Mouse (Mus musculus) forebrain, embryonic 13.5 days (tissue): ENCODE data around the gene Spns2. TPM values are rescaled to one million over a fixed set of nuclear protein-coding genes. Genes with fewer than 3 reads are reported as not detected.

Source experiments
- ATAC-seq: fragments of 200-750 bp; cut with Nextera tagmentation; 2 replicates; pipeline ENCODE4 v1.8.0; 2017
- H3K27ac ChIP-seq: fragments of 300-500 bp; sonication (generic); 2 replicates; pipeline ENCODE4 v1.5.1; 2015; ENCODE audit warnings: inconsistent platforms, mild to moderate bottlenecking, moderate library complexity
- H3K27me3 ChIP-seq: fragments of 300-500 bp; sonication (generic); 2 replicates; pipeline ENCODE4 v1.6.1; 2015; ENCODE audit warnings: mild to moderate bottlenecking, inconsistent platforms
- H3K36me3 ChIP-seq: fragments of 300-500 bp; sonication (generic); 2 replicates; pipeline ENCODE4 v1.6.1; 2015; ENCODE audit warnings: mild to moderate bottlenecking, inconsistent platforms; ENCODE audit not compliant: poor library complexity, severe bottlenecking
- H3K4me1 ChIP-seq: fragments of 300-500 bp; sonication (generic); 2 replicates; pipeline ENCODE4 v1.6.1; 2015; ENCODE audit warnings: inconsistent platforms
- H3K4me2 ChIP-seq: fragments of 300-500 bp; sonication (generic); 2 replicates; pipeline ENCODE4 v1.6.1; 2015; ENCODE audit warnings: inconsistent platforms, mild to moderate bottlenecking, moderate library complexity
- H3K4me3 ChIP-seq: fragments of 300-500 bp; sonication (generic); 2 replicates; pipeline ENCODE4 v1.5.1; 2015; ENCODE audit warnings: mild to moderate bottlenecking, inconsistent platforms
- H3K9ac ChIP-seq: fragments of 300-500 bp; sonication (generic); 2 replicates; pipeline ENCODE4 v1.6.1; 2015; ENCODE audit warnings: mild to moderate bottlenecking, inconsistent platforms
- H3K9me3 ChIP-seq: fragments of 300-500 bp; sonication (generic); replicated peaks from 2 replicates; pipeline ENCODE4 v1.6.1; 2016; ENCODE audit warnings: inconsistent platforms
- WGBS: fragments of 180-500 bp; shearing (Covaris S2); methylation state at CpG from one replicate; pipeline ENCODE4 v1.1.7; 2015; 5-methylcytosine and 5-hydroxymethylcytosine counted together
- polyA plus RNA-seq: library from polyadenylated mRNA; unstranded; fragments of >200 nt; fragmentation: Nextera tagmentation; extraction: Ambion mirVana; gene quantifications from 2 replicates; pipeline ENCODE4 v1.2.1, GENCODE M21; 2015

The Spns2 gene
- polyA plus RNA-seq, 1 experiment from 2014 or later, result 3.6 TPM

DNA sequence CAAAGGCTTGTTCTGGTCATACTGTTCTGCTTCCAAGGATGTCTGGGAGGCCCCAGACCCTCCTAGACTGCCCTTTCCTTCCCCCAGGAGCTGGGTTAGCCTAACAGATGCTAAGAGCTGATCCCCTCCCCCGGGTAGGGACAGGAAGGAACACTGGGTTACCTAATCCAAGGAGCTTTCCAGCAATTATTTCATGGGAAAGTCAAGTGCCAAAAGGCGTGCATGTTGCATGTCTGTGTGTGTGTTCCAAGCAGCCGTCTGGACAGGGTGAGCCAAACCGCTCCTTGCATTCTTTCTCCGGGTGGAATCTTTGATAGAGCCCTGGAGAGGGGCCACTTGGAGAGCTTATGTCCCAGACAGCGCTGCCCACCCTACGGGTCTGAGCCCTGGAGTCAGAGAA lies 76.7 kb downstream of the Spns2 start:
- H3K4me2 ChIP-seq, result no peak overlapping the region
- ATAC-seq, result no peak
- H3K4me3 ChIP-seq, result no peak overlapping the region
- H3K27me3 ChIP-seq, result peaks cover 35% of the 10 kb centered on the region
- H3K36me3 ChIP-seq, result no peaks in the 10 kb centered on the region
- H3K4me1 ChIP-seq, result peaks cover 20% of the 10 kb centered on the region
- no peak overlapping the region for H3K27ac ChIP-seq
- H3K9me3 ChIP-seq, result no peaks in the 10 kb centered on the region
- WGBS, result 83% methylated on average over 7 of the region's 7 CpGs
- no peak overlapping the region for H3K9ac ChIP-seq

DNA sequence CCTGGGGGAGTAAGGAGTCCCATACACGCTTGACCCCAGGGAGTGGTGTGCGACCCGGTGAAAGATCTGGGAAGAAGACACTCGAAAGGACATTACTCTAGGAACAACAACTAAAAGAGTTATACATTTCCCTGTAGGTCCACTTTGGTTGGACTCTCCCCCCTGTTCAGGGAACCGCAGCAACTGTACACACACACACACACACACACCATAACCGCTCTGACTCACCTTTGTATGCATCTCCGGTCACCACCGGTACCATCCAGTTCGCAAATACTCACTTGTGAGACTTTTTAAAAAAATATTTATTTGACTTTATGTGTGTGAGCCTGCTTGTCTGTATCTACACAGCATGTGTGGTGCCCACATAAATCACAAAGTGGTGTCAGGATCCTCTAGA lies 77.8 kb downstream of the Spns2 start:
- no peak overlapping the region for H3K27ac ChIP-seq
- peak overlapping the region; percentile 58 for H3K4me3 ChIP-seq
- H3K4me1 ChIP-seq, result peaks cover 15% of the 10 kb centered on the region
- peak overlapping the region; percentile 68 for H3K9ac ChIP-seq
- no peak for ATAC-seq
- no peaks in the 10 kb centered on the region for H3K9me3 ChIP-seq
- H3K4me2 ChIP-seq, result peak overlapping the region; percentile 99
- no peaks in the 10 kb centered on the region for H3K36me3 ChIP-seq
- 31% methylated on average over 9 of the region's 9 CpGs for WGBS
- peaks cover 35% of the 10 kb centered on the region for H3K27me3 ChIP-seq

DNA sequence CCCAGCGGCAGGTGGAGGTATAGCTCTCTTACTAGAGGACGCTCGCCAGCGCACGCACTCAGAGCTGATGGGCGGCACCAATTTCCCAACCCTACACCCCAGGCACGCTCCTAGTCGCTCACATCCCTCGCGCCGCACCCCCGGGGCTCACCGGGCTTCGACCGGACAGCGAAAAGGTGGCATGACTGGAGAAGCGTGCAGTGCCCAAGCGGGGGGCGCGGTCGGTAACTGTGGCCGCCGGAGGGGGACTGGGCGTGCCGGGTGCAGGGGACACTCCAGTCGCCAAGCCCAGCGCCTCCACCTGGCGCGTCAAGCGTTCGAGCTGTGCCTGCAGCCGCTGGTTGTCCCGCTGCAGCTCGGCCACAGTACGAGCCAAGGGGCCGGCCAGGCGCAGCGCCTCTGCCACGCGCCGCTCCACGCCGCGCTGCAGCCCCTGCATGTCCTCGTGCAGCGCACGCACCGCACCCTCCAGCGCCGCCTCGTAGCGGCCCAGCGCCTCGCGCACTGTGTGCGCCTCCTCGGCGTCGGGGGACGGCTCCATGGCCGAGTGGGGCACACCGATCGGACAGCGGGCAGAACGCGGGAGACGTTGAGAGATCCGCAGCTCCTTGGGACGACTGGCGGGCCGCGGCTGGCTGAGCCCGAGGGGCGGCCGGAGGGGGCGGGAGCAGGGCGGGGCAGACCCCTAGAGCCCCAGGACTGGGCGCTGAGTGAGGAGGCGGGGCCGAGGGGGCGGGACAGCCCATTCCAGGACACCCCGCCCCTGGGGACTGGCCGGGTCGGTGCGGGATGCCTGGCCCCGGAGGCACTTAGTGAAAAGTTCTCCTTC lies 78.4 kb downstream of the Spns2 start, which contains the start of gene Smtnl2:
TSS of gene Smtnl2 (minus strand) at position 621 of the 829 bp plus-strand sequence.
- under 1% methylated on average over 83 of the region's 86 CpGs for WGBS
- Histone ChIP-seq H3K9ac (peak within 1 kb of the TSS; percentile 68), H3K27me3 (peaks cover 35% of the 10 kb centered on the region), H3K4me3 (peak within 1 kb of the TSS; percentile 58), H3K27ac (no peak within 1 kb of the TSS), H3K36me3 (no peaks in the 10 kb centered on the region), H3K4me1 (peaks cover 15% of the 10 kb centered on the region), H3K9me3 (no peaks in the 10 kb centered on the region), H3K4me2 (peak within 1 kb of the TSS; percentile 99)
- peak; percentile 91 for ATAC-seq

DNA sequence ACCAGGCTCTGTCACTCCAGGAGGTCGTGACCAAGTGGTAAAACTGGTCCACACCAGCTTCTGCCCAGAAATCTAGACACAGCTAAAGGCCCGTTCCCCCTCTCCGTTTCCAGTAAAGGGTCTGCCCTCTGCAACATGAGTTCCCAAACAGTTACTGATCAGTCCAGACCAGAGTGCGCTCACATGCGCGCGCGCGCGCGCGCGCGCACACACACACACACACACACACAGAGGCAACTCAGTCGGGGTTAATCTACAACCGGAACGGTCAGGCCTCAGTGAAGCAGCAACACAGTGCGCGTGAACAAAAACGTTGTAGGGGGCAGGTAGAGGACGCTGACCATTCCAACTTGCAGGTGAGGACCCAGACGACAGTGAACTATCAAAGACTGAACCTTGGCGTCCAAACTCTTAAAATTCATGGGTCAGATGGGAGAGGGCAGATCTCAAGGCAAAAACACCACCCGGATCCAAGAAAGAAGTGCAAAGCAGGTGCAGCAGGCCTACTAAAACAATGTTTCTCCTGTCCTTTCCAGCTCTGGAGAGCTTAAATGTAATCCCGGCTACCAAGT lies 79.1 kb downstream of the Spns2 start:
- WGBS, result 0% methylated on average over 25 of the region's 25 CpGs
- no peak for ATAC-seq
- peaks cover 35% of the 10 kb centered on the region for H3K27me3 ChIP-seq

DNA sequence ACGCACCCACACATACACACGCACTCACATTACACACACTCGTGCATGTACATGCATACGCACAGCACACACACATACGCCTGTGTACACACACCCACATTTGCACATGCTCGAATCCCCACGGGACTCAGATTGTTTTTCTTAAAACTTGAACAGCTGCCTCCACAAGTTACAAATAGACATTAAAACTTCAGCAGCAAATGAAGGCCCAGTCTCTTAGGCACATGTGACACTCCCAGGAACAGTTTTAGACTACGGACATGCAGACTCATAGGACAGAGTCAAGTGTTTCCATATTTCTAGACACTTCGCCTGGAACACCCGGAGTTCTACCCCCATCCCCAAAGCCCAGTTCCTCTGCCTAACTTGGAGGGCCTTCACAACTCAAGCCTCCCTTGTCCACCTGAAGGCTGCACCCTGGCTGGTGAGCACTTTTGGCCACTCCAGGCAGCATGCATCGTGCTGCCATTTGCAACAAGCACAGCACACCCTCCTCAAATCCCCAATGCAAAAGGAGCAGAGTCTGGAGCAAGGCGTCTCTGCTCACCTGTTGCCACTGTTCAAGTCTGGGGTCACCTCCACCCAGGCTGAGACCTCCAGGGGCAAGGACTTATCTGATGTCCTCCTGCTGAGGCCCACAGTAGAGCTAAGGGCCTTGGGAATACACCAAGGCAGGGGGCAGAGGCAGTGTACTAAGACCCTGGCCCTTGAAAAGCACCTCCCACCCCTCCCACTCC lies 79.9 kb downstream of the Spns2 start:
- WGBS, result 80% methylated on average over 12 of the region's 12 CpGs
- Histone ChIP-seq H3K4me3 (no peak overlapping the region), H3K27ac (no peak overlapping the region), H3K4me2 (no peak overlapping the region), H3K27me3 (peaks cover 38% of the 10 kb centered on the region), H3K36me3 (no peaks in the 10 kb centered on the region), H3K9ac (no peak overlapping the region), H3K9me3 (no peaks in the 10 kb centered on the region), H3K4me1 (peaks cover 15% of the 10 kb centered on the region)
- ATAC-seq, result no peak

More for the DNA sequence above, 79.1 kb downstream of the Spns2 start:
- peak overlapping the region; percentile 58 for H3K4me3 ChIP-seq
- H3K4me2 ChIP-seq, result peak overlapping the region; percentile 99
- peak overlapping the region; percentile 68; the same call in 1 of the 2 replicates for H3K9ac ChIP-seq
- H3K27ac ChIP-seq, result no peak overlapping the region
- H3K36me3 ChIP-seq, result no peaks in the 10 kb centered on the region
- H3K4me1 ChIP-seq, result peaks cover 15% of the 10 kb centered on the region
- H3K9me3 ChIP-seq, result no peaks in the 10 kb centered on the region

DNA sequence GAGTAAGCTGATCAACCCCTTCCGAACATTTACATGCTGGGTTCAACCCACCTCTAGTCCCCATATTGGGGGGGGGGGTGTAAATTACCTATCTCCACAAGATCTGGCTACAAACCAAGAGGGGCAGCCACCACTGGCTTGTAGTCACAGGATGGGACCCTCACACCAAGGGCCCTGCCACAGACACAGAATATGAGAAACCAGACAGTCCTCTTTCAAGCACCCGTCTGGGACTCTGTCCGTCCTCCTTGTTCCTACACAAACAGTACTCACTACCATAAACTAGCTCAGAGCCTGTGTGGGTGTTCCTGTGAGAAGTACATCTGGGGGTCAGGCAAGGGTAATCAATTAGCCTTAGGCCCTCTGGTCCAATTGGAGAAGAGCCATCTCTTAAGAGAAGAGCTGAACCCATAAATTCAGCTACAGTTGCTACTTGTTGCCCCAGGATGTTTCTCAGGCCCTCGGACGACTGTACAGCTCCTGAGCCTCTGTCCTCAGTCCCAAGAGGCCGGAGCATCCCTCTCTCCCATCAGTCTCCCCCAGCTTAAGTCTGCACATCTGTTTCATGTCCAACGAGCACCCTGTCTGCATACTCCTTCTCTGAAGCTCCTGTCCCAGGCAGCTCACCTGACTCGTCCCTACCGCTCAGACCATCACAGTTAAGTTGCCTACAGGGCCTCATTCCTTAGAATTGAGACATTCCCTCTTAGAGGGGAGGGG lies 81.1 kb downstream of the Spns2 start:
- Histone ChIP-seq H3K27me3 (peaks cover 39% of the 10 kb centered on the region), H3K36me3 (no peaks in the 10 kb centered on the region), H3K9ac (no peak overlapping the region), H3K4me1 (peaks cover 15% of the 10 kb centered on the region), H3K4me3 (no peak overlapping the region), H3K4me2 (no peak overlapping the region), H3K9me3 (no peaks in the 10 kb centered on the region), H3K27ac (no peak overlapping the region)
- ATAC-seq, result no peak
- WGBS, result 68% methylated on average over 9 of the region's 9 CpGs

DNA sequence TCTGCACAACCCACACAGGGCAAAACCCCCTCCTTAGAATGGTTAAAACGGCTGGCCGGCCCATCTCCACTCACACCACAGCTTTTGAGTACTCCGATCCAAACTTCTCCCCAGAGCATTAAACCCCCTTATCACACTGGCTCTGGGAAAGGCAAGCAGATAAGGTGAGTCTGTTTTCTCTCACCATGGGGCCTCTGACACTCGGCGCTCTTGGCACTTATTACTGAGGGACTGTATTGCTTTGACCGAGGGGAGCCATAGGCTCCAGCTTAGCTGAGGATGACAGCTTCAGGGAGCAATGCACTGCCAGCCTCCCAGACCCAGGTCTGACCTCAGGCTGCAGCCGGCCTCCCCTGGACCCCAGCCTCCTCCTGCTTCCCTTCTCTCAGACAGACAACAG lies 82.1 kb downstream of the Spns2 start:
- Histone ChIP-seq H3K36me3 (no peaks in the 10 kb centered on the region), H3K27me3 (peaks cover 36% of the 10 kb centered on the region), H3K27ac (no peak overlapping the region), H3K4me2 (no peak overlapping the region), H3K9ac (no peak overlapping the region), H3K4me3 (no peak overlapping the region), H3K9me3 (no peaks in the 10 kb centered on the region), H3K4me1 (peaks cover 15% of the 10 kb centered on the region)
- 23% methylated on average over 7 of the region's 7 CpGs for WGBS
- ATAC-seq, result no peak

DNA sequence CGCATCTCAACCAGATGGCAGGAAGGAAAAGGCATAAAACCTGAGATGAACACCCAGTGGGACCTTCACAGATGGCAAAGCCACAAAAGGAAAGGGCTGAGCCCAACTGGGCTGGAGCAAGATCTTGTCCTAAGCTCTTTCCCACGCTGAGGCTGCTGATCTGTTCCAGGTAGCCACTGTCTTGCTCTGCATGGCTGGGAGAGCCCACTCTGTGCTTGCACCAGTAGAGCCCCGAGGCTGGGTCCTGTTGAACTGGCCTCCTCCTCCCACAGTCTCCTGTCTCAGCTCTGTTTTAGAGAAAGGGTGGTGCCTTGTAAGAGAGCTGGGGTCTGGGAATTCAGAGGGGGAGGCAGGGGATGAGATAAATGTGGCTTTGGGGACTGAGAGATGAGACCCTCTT lies 82.6 kb downstream of the Spns2 start:
- Histone ChIP-seq H3K4me3 (no peak overlapping the region), H3K27me3 (peaks cover 36% of the 10 kb centered on the region), H3K4me2 (no peak overlapping the region), H3K4me1 (peaks cover 15% of the 10 kb centered on the region), H3K27ac (no peak overlapping the region), H3K9ac (no peak overlapping the region), H3K36me3 (no peaks in the 10 kb centered on the region), H3K9me3 (no peaks in the 10 kb centered on the region)
- WGBS, result 20% methylated on average over 3 of the region's 3 CpGs
- no peak for ATAC-seq

DNA sequence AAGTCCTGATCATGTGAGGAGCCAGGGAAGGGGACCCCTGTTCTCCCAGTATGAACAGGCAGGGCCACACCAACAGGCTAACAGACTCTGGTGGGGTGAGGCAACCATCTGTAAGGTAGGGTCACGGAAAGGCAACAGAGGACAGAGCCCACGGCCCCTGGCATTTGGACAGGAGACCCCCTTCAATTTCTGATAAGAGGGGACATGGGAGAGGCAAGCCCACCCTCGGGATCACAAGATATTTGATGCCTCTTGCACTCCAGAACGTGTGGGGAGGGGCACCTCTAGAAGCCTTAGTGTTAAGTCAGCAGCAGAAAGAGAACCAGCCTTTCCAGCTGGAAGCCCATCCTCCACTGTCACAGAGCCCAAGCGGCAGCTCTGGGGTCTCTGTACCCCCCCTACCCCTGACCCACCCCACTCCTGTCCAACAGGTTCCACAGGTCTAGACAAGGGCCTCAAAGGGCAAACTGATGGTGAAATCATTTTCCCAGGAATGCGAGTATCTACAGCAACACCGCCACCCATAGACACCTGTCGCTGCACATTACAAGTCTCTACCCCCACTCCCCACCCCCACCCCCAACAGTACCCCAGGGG lies 83.5 kb downstream of the Spns2 start:
- ATAC-seq, result no peak
- peaks cover 27% of the 10 kb centered on the region for H3K27me3 ChIP-seq
- WGBS, result 66% methylated on average over 8 of the region's 8 CpGs
- H3K4me3 ChIP-seq, result no peak overlapping the region
- no peaks in the 10 kb centered on the region for H3K9me3 ChIP-seq
- no peak overlapping the region for H3K27ac ChIP-seq
- peaks cover 8% of the 10 kb centered on the region for H3K4me1 ChIP-seq
- no peak overlapping the region for H3K4me2 ChIP-seq
- no peaks in the 10 kb centered on the region for H3K36me3 ChIP-seq
- H3K9ac ChIP-seq, result no peak overlapping the region

DNA sequence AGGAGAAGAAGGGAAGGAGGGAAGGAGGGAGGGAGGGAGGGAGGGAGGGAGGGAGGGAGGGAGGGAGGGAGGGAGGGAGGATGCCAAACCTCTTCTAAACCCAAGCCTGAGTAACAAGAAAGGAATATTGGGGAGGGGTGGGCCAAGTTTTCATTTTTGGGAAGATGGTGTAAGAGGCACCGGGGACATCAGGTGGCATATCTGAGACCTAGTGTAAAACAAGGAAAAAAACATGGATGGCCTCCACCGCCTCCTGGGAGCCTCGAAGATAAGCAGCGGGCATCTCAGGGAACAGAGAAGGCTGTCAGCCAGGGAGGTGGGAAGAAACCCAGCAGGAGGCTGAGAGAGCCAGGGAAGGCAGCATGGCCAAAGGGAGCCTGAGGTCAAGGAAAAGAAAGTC lies 84.2 kb downstream of the Spns2 start:
- no peak overlapping the region for H3K27ac ChIP-seq
- peaks cover 2% of the 10 kb centered on the region for H3K4me1 ChIP-seq
- no peak overlapping the region for H3K4me3 ChIP-seq
- peaks cover 21% of the 10 kb centered on the region for H3K27me3 ChIP-seq
- no peaks in the 10 kb centered on the region for H3K9me3 ChIP-seq
- no peak overlapping the region for H3K9ac ChIP-seq
- no peaks in the 10 kb centered on the region for H3K36me3 ChIP-seq
- 70% methylated on average over 4 of the region's 4 CpGs for WGBS
- ATAC-seq, result no peak
- H3K4me2 ChIP-seq, result no peak overlapping the region

DNA sequence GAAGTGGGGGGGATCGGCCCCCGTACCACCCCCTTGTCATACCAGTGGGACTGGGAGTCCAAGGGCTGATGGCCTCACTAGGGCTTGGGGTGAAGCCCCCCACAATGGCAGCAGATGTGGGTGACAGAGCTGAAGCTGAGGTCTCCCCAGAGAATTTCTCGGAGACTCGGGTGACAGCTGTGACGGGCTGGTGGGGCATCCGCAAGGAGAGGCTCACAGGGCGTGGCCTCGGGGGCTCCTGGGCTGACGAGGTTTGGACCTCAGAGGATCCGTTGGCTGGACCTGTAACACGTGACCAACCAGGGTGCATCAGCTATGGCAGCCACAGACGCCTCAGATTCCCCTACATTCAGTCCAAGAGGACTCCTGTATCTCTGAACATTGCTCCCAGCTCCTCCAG lies 86.7 kb downstream of the Spns2 start:
- whole genome bisulfite sequencing, result 89% methylated on average over 12 of the region's 12 CpGs

More for the DNA sequence above, 86.7 kb downstream of the Spns2 start:
- no peaks in the 10 kb centered on the region for H3K36me3 ChIP-seq
- 0 out of 2 replicates have a peak, but pooled peaks cover 5% of the 10 kb centered on the region for H3K27me3 ChIP-seq
- H3K4me2 ChIP-seq, result no peak overlapping the region
- no peaks in the 10 kb centered on the region for H3K4me1 ChIP-seq
- ATAC-seq, result no peak
- no peak overlapping the region for H3K9ac ChIP-seq
- H3K9me3 ChIP-seq, result no peaks in the 10 kb centered on the region
- H3K27ac ChIP-seq, result no peak overlapping the region
- H3K4me3 ChIP-seq, result no peak overlapping the region
